Mouse (Mus musculus): ENCODE results near the gene BC034090.
A peak's percentile ranks its signal among the peaks of the same experiment; 100 is the strongest.

BC034090 gene

DNA sequence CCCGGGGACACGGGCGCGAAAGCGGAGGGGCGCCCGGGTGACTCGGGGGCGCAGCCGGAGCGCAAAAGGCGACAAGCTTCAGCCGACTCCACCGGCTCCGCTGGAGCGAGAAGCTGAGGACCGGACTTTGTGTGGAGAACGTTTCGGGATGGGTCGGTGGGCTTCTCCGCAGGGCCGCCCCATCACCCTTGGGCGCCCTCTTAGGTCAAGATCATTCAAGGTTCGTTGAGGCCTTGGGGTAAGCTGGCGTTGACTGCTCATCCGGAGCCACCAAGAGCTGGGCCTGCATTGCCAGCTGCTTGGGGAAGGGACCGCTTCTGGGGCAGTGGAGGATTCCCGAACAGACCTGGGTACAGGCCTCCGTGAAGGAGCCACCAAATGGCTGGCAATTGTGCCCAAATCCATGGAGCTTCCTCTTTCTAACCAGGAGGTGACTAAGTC, 547 bp upstream of the BC034090 start:
- DNase-seq (ENCODE audit: low read depth in 1 of 2, low spot score in 2 of 2): no peak

DNA sequence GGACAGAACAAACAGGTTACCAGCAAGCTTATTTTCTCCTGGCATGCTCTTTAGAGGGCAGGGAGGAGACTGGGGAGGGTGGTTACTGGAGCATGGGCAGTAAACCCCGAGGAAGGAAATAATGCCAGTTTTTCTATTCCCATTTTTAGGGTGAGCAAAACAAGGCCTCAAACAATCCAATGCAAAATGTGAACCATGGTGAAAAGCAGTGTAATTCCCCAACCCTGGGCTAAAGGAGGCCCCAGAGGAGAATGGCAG, 1.8 kb downstream of the BC034090 start:
- no peak for DNase-seq (ENCODE audit: low read depth in 1 of 2, low spot score in 2 of 2)

GRCm38 (mm10) chr1:155241701-155242487, 2.4 kb downstream of the BC034090 start:
- DNase-seq (ENCODE audit: low read depth in 1 of 2, low spot score in 2 of 2): no peak

DNA sequence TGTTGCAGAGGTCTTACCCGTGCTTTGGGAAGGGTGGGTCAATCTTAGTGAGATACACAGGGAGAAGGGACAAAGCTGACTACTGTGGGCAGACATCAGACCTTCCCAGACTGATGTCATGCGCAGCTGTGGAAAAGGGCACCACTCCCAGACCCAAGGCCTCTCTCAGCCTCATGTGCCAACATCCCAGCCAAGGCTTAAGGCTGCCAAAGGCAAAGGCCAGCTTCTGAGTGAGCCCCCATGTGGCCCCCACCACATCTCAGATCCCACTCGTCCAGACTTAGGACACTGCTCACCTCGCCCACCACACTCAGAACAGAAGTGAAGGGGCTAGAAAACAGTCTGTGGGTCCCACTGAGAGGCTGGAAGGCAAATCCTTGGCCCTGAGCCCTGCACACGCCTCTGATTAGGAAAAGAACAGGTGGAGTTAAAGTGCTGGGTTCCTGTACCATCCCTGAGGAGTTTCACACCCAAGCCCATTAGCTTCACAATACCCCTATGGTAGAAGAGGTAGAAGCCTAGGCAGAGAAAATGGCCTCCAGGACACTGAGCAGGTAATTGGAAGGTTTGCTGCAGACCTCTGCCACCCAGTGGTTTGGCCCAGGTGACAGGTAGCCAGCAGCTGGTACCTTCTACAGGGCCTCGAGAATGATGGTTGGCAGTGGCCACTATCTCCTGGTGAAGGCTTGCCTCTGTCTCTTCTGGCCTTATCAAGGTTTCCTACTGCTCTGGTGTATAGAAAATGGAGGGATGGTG, 4.1 kb downstream of the BC034090 start:
- no peak for DNase-seq (ENCODE audit: low read depth in 1 of 2, low spot score in 2 of 2)

GRCm38 (mm10) chr1:155239169-155239568, 5.1 kb downstream of the BC034090 start:
- no peak for DNase-seq (ENCODE audit: low read depth in 1 of 2, low spot score in 2 of 2)

GRCm38 (mm10) chr1:155238126-155238525, 6.1 kb downstream of the BC034090 start:
- no peak for DNase-seq (ENCODE audit: low read depth in 1 of 2, low spot score in 2 of 2)

DNA sequence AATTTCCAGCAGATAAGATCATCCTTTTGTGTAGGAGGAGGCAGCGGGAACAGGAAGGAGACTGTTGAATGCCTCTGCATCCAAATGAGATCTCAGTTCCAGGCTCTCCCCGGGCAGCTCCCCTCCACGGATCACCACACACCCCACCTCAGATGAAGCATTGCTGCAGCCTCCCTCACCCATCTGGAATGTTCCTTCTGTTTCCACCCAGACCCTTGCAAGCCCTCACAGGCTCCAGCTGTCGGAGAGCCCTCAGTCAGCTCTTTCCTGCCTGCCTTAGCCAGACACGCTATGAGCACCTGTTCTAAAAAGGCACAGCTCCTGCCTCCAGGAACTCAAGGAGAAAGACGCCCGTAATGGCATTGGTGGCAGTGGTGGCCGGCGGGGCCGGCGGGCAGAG, 6.9 kb downstream of the BC034090 start:
- DNase-seq (ENCODE audit: low read depth in 1 of 2, low spot score in 2 of 2): no peak

- no peak for DNase-seq (ENCODE audit: low read depth in 1 of 2, low spot score in 2 of 2)
These were observed 7.8 kb downstream of the BC034090 start for GRCm38 (mm10) chr1:155236306-155237024.

- no peak for DNase-seq (ENCODE audit: low read depth in 1 of 2, low spot score in 2 of 2)
These were observed 8.6 kb downstream of the BC034090 start for GRCm38 (mm10) chr1:155235641-155236040.

DNA sequence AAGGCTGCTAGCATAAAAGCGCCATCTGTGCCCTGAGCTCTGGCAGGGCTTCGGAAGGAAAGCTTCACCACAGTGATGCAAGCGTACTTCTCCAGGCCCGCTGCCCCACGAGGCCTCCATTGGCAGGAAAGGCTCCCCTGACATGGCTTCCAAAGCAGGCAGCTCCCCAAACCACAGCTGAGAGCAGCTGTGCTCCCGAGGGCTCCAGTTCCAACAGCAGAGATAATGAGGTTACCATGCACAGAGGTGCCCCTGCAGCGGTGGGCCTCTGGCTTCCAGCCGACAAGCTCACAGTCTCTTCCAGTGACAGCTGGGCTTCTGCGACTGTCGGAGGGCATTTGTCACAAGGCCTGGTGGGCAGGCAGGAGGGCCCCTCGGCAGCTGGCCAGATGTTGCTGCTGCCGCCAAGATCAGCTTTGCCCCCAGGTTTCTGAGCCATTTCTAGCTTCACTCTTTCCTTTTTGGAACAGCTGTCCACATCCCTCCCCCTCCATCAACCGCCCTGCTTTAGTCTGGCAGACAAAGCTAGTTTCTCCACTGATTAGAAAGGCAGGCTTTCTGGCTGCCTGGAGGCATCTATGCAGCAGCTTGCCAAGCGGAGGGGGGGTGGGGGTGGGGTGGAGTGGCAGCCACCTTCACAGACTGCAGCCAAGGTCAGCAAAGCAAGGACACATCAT, 10.2 kb downstream of the BC034090 start:
- no peak for DNase-seq (ENCODE audit: low read depth in 1 of 2, low spot score in 2 of 2)

DNA sequence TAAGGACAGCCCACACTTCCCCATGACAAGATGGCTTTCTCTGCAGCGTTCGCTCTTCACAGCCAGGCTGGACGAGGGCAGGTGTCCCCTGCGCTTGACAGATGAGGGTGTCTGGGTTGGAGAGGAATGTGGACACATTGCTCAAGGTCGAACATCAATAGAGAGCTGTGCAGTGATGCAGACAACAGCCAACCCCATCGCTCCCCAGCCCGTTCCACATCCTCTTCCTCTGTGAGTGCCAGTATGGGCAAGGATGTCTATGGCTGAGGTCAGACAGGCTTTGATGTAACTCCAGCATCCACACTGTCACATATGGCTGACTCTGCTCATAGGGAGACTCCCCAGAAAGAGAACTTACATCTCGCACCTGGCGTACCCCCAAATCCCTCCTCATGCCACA, 10.9 kb downstream of the BC034090 start:
- no peak for DNase-seq (ENCODE audit: low read depth in 1 of 2, low spot score in 2 of 2)

GRCm38 (mm10) chr1:155232786-155233185, 11.5 kb downstream of the BC034090 start:
- DNase-seq (ENCODE audit: low read depth in 1 of 2, low spot score in 2 of 2): no peak

- DNase-seq (ENCODE audit: low read depth in 1 of 2, low spot score in 2 of 2): no peak
These were observed 11.9 kb downstream of the BC034090 start for GRCm38 (mm10) chr1:155232385-155232784.

- no peak for DNase-seq (ENCODE audit: low read depth in 1 of 2, low spot score in 2 of 2)
These were observed 14.5 kb downstream of the BC034090 start for GRCm38 (mm10) chr1:155229464-155230411.

- peak; percentile 44 to 69 for DNase-seq (ENCODE audit: low read depth in 1 of 2, low spot score in 2 of 2)
These were observed 20.2 kb downstream of the BC034090 start for GRCm38 (mm10) chr1:155223849-155224554.

DNA sequence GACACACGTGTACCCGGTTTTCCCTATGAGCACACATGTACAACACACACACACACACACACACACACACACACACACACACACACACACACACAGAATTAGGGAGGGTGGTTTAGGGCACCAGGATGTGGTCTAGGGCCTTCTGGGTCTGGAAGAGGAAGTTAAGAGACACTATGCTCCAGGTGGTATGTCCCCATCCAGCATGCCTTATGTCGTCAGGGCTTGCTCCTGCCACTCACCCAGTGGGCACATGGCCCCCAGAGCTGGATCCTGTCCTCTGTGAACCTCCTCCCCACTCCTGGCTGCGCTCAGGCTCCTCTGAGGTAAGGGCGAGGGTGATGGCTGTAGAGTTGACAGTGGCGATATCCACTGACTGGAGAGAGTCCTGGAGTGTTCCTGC, 21.2 kb downstream of the BC034090 start:
- DNase-seq (ENCODE audit: low read depth in 1 of 2, low spot score in 2 of 2): peak in 1 of 2 experiments; percentile 30

DNA sequence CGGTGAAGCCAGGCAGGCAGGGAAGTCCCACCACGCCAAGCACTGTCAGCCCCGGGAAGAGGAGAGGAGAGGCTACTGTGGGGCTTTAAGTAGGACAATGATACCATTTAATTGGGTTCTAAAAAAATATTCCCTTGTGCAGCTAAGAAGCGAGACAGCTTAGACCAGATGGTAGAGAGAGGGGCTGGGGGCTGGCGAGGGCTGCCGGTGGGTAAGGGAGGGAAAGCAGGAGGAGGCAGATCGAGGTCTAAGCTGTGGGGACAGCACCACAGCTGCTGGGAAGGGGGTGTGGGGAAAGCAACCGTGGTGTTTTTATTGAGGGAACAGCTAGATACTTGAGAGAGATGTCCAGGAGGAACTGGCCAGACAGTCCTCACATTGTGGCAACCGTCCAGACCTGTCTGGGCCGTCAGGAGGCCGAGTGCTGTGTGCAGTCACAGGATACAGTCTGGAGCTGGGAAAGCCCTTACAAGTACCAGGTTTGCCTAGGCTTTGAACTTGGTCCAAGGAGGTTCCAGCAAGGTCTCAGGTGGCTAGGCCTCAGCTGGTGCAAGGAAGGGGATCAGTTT, 22.1 kb downstream of the BC034090 start:
- no peak for DNase-seq (ENCODE audit: low read depth in 1 of 2, low spot score in 2 of 2)

GRCm38 (mm10) chr1:155218924-155219323, 25.3 kb downstream of the BC034090 start:
- no peak for DNase-seq (ENCODE audit: low read depth in 1 of 2, low spot score in 2 of 2)

- DNase-seq (ENCODE audit: low read depth in 1 of 2, low spot score in 2 of 2): peak in 1 of 2 experiments; percentile 34
These were observed 26.2 kb downstream of the BC034090 start for GRCm38 (mm10) chr1:155217865-155218541.
